Mouse (Mus musculus) embryonic facial prominence, embryonic 11.5 days (tissue): Measurements from ENCODE around the gene Rapgef4. TPM values are rescaled to one million over a fixed set of nuclear protein-coding genes. Genes with fewer than 3 reads are reported as not detected.

Experiments used
- ATAC-seq: fragments of 200-750 bp; cut with Nextera tagmentation; replicated peaks from 2 replicates; pipeline ENCODE4 v1.8.0; 2017; ENCODE audit warnings: low read depth; ENCODE audit not compliant: insufficient number of reproducible peaks, low FRiP score, low TSS enrichment
- DNase-seq: peaks from one replicate; pipeline ENCODE4 v3.0.0-alpha.2; 2015; ENCODE audit warnings: low spot score
- H3K27ac ChIP-seq: fragments of 300-500 bp; sonication (generic); replicated peaks from 2 replicates; pipeline ENCODE4 v1.5.1; 2014; ENCODE audit warnings: mild to moderate bottlenecking, low read depth, low read length, control low read depth
- H3K27me3 ChIP-seq: fragments of 300-500 bp; sonication (generic); 2 replicates; pipeline ENCODE4 v1.6.1; 2014; ENCODE audit warnings: mild to moderate bottlenecking, low read length, moderate library complexity, mixed read lengths; ENCODE audit not compliant: control insufficient read depth, insufficient read depth
- H3K36me3 ChIP-seq: fragments of 300-500 bp; sonication (generic); replicated peaks from 2 replicates; pipeline ENCODE4 v1.6.1; 2014; ENCODE audit warnings: low read depth, mild to moderate bottlenecking, low read length, moderate library complexity, mixed read lengths; ENCODE audit not compliant: control insufficient read depth, insufficient read depth
- H3K4me1 ChIP-seq: fragments of 300-500 bp; sonication (generic); 2 replicates; pipeline ENCODE4 v1.6.1; 2014; ENCODE audit warnings: low read length, mixed read lengths; ENCODE audit not compliant: control insufficient read depth, insufficient read depth
- H3K4me2 ChIP-seq: fragments of 300-500 bp; sonication (generic); 2 replicates; pipeline ENCODE4 v1.6.1; 2014; ENCODE audit warnings: low read depth, mild to moderate bottlenecking, control low read depth, low read length, moderate library complexity
- H3K4me3 ChIP-seq: fragments of 300-500 bp; sonication (generic); 2 replicates; pipeline ENCODE4 v1.5.1; 2014; ENCODE audit warnings: low read depth, low read length, control low read depth
- H3K9ac ChIP-seq: fragments of 300-500 bp; sonication (generic); replicated peaks from 2 replicates; pipeline ENCODE4 v1.6.1; 2014; ENCODE audit warnings: mild to moderate bottlenecking, control low read depth, low read length
- H3K9me3 ChIP-seq: fragments of 300-500 bp; sonication (generic); replicated peaks from 2 replicates; pipeline ENCODE4 v1.6.1; 2016; ENCODE audit warnings: mild to moderate bottlenecking, low read length, inconsistent platforms, mixed read lengths; ENCODE audit not compliant: control insufficient read depth
- WGBS: fragments of 180-500 bp; shearing (Covaris S2); extraction: QIAGEN DNeasy Blood & Tissue Kit; methylation state at CpG from one replicate; pipeline ENCODE4 v1.1.7; 2014; 5-methylcytosine and 5-hydroxymethylcytosine counted together
- polyA plus RNA-seq: library from polyadenylated mRNA; unstranded; fragments of >200 nt; fragmentation: Nextera tagmentation; extraction: Ambion mirVana; gene quantifications from 2 replicates; pipeline ENCODE4 v1.2.1, GENCODE M21; 2014

Rapgef4 gene
- polyA plus RNA-seq, 1 experiment from 2014 or later: 3.6 TPM

GRCm38 (mm10) chr2:72219921-72220320 lies 238.9 kb downstream of the Rapgef4 start:
- Histone ChIP-seq H3K4me1 (no peaks in the 10 kb centered on the region), H3K9ac (no peak overlapping the region), H3K27ac (no peak overlapping the region), H3K36me3 (no peaks in the 10 kb centered on the region), H3K4me2 (no peak overlapping the region), H3K4me3 (no peak overlapping the region), H3K9me3 (no peaks in the 10 kb centered on the region), H3K27me3 (no peaks in the 10 kb centered on the region)
- ATAC-seq (no peak), DNase-seq (peak; percentile 79)
- WGBS: 28% methylated on average over 3 of the region's 3 CpGs

GRCm38 (mm10) chr2:72221283-72221682 lies 240.2 kb downstream of the Rapgef4 start:
- Histone ChIP-seq H3K4me2 (no peak overlapping the region), H3K9me3 (no peaks in the 10 kb centered on the region), H3K27ac (no peak overlapping the region), H3K4me1 (no peaks in the 10 kb centered on the region), H3K27me3 (no peaks in the 10 kb centered on the region), H3K9ac (no peak overlapping the region), H3K4me3 (no peak overlapping the region), H3K36me3 (no peaks in the 10 kb centered on the region)
- WGBS: 86% methylated on average over 11 of the region's 11 CpGs
- ATAC-seq (no peak), DNase-seq (no peak)

GRCm38 (mm10) chr2:72221706-72222105 lies 240.7 kb downstream of the Rapgef4 start:
- no peak overlapping the region for H3K9ac ChIP-seq
- H3K36me3 ChIP-seq: no peaks in the 10 kb centered on the region
- peak; percentile 26 for DNase-seq
- H3K4me3 ChIP-seq: no peak overlapping the region
- no peaks in the 10 kb centered on the region for H3K9me3 ChIP-seq
- no peaks in the 10 kb centered on the region for H3K4me1 ChIP-seq
- no peaks in the 10 kb centered on the region for H3K27me3 ChIP-seq
- no peak overlapping the region for H3K4me2 ChIP-seq
- ATAC-seq: no peak
- H3K27ac ChIP-seq: no peak overlapping the region
- 60% methylated on average over 7 of the region's 7 CpGs for WGBS

GRCm38 (mm10) chr2:72222276-72222675 lies 241.2 kb downstream of the Rapgef4 start:
- Histone ChIP-seq H3K27me3 (no peaks in the 10 kb centered on the region), H3K9me3 (no peaks in the 10 kb centered on the region), H3K4me1 (no peaks in the 10 kb centered on the region), H3K9ac (no peak overlapping the region), H3K4me3 (no peak overlapping the region), H3K27ac (no peak overlapping the region), H3K36me3 (no peaks in the 10 kb centered on the region), H3K4me2 (no peak overlapping the region)
- WGBS: 82% methylated on average over 4 of the region's 4 CpGs
- no peak for ATAC-seq
- no peak for DNase-seq

GRCm38 (mm10) chr2:72222736-72223455 lies 241.9 kb downstream of the Rapgef4 start:
- DNase-seq: no peak

GRCm38 (mm10) chr2:72223479-72223878 lies 242.4 kb downstream of the Rapgef4 start:
- Histone ChIP-seq H3K36me3 (no peaks in the 10 kb centered on the region), H3K27ac (no peak overlapping the region), H3K9me3 (no peaks in the 10 kb centered on the region), H3K4me3 (no peak overlapping the region), H3K4me1 (no peaks in the 10 kb centered on the region), H3K4me2 (no peak overlapping the region), H3K27me3 (no peaks in the 10 kb centered on the region), H3K9ac (no peak overlapping the region)
- WGBS: 48% methylated on average over 5 of the region's 5 CpGs
- no peak for ATAC-seq
- DNase-seq: no peak

More at GRCm38 (mm10) chr2:72222736-72223455, 241.9 kb downstream of the Rapgef4 start:
- H3K4me1 ChIP-seq: no peaks in the 10 kb centered on the region
- H3K27me3 ChIP-seq: no peaks in the 10 kb centered on the region
- no peaks in the 10 kb centered on the region for H3K36me3 ChIP-seq
- H3K4me3 ChIP-seq: no peak overlapping the region
- 90% methylated on average over 16 of the region's 16 CpGs for WGBS
- H3K27ac ChIP-seq: no peak overlapping the region
- H3K4me2 ChIP-seq: no peak overlapping the region
- ATAC-seq: no peak
- no peak overlapping the region for H3K9ac ChIP-seq
- no peaks in the 10 kb centered on the region for H3K9me3 ChIP-seq

- DNase-seq: no peak
- H3K4me1 ChIP-seq: no peaks in the 10 kb centered on the region
- H3K27me3 ChIP-seq: no peaks in the 10 kb centered on the region
- H3K9ac ChIP-seq: no peak overlapping the region
- H3K9me3 ChIP-seq: no peaks in the 10 kb centered on the region
- no peak overlapping the region for H3K27ac ChIP-seq
- H3K4me3 ChIP-seq: no peak overlapping the region
- H3K36me3 ChIP-seq: no peaks in the 10 kb centered on the region
- WGBS: 93% methylated on average over 6 of the region's 6 CpGs
- ATAC-seq: no peak
- no peak overlapping the region for H3K4me2 ChIP-seq
Measured at GRCm38 (mm10) chr2:72226006-72226405, 245.0 kb downstream of the Rapgef4 start.

GRCm38 (mm10) chr2:72227416-72227815 lies 246.4 kb downstream of the Rapgef4 start:
- no peaks in the 10 kb centered on the region for H3K9me3 ChIP-seq
- H3K4me2 ChIP-seq: no peak overlapping the region
- 94% methylated on average over 6 of the region's 6 CpGs for WGBS
- DNase-seq (no peak), ATAC-seq (no peak)
- no peak overlapping the region for H3K9ac ChIP-seq
- H3K4me1 ChIP-seq: no peaks in the 10 kb centered on the region
- no peak overlapping the region for H3K27ac ChIP-seq
- H3K27me3 ChIP-seq: no peaks in the 10 kb centered on the region
- H3K4me3 ChIP-seq: no peak overlapping the region
- H3K36me3 ChIP-seq: no peaks in the 10 kb centered on the region
